Mouse (Mus musculus) kidney, adult 2 months (tissue): ENCODE data around the gene Pdcd10.

Experiments used
- CTCF ChIP-seq: fragments of 200-500 bp; conservative IDR thresholded peaks from 2 replicates; pipeline ENCODE4 v1.5.1; 2011; ENCODE audit warnings: low read depth, mild to moderate bottlenecking, control low read depth, low read length, moderate library complexity, mixed read lengths; ENCODE audit not compliant: insufficient read depth, insufficient read length
- POLR2A ChIP-seq: fragments of 200-500 bp; IDR thresholded peaks from one replicate; pipeline ENCODE4 v1.6.1; 2011; ENCODE audit warnings: low read depth, low read length, control low read depth

DNA sequence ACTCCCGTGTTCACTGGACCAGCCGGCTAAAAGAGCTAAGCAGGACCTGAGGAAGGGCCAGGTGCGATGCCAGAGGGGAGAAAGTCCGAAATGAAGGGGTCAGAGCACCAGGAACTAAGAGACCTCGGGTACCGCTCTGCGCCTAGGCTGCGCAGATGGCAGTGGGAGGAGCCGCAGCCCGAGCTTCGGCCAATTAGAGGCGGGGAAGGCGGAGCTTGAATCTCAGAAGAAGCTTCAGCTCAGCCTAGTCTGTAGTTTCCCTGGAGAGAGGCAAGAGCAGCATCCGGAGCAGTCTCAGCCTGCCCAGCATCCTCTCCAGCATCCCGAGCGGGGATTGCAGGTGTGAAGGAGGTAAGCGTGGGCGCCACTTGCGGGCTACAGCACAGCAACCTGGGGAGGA, 636 bp upstream of the Pdcd10 start, which contains the start of gene Serpini1:
- TF ChIP-seq POLR2A, result no peak
- no peak for TF ChIP-seq CTCF
